Mouse (Mus musculus) spleen, adult 18-20 months (tissue): Measurements from ENCODE around the gene Igsf23.
"Not testable (repeated sequence)": the region's sequence is repeated elsewhere in the genome, so short reads cannot be mapped to it uniquely, and the experiment has no call there.

Source experiments
- DNase-seq, 2 experiments: peaks; one replicate each; pipeline ENCODE4 v3.0.0; 2022; ENCODE audit warnings: mixed read lengths in 2 of 2

The Igsf23 gene

GRCm38 (mm10) chr7:19935171-19935751 is 15.3 kb downstream of the Igsf23 start:
- peak in 1 of 2 experiments; percentile 26 for DNase-seq

GRCm38 (mm10) chr7:19932877-19933809 is 17.4 kb downstream of the Igsf23 start:
- DNase-seq: peak; percentile 36 to 57

GRCm38 (mm10) chr7:19932133-19932876 is 18.3 kb downstream of the Igsf23 start:
- peak in 1 of 2 experiments; percentile 29 for DNase-seq

DNA sequence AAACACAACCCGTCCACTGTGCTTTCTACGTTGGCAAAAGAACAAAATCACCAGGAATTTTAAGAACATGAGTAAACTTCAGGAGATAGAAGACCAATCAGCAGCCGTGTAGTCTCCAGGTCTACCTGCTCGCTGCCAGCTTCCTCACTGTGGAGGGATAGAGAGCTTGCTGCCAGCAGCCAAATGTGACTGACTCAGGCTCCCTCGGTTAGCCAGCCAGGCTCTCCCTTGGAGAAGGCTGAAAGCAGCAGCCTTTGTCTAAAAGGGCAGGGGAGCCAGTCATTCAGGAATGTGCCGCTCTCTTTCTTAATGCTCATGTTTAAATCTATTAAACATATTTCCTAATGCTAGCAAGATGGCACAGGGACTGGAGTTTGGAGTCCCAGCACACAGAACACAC is 20.1 kb downstream of the Igsf23 start:
- DNase-seq: not testable (repeated sequence)

- no peak for DNase-seq
Observed at GRCm38 (mm10) chr7:19928486-19928885, 22.1 kb downstream of the Igsf23 start.

- no peak for DNase-seq
Observed at GRCm38 (mm10) chr7:19926849-19927480, 23.6 kb downstream of the Igsf23 start.

- DNase-seq: no peak
Observed at GRCm38 (mm10) chr7:19925376-19925775, 25.2 kb downstream of the Igsf23 start.

DNA sequence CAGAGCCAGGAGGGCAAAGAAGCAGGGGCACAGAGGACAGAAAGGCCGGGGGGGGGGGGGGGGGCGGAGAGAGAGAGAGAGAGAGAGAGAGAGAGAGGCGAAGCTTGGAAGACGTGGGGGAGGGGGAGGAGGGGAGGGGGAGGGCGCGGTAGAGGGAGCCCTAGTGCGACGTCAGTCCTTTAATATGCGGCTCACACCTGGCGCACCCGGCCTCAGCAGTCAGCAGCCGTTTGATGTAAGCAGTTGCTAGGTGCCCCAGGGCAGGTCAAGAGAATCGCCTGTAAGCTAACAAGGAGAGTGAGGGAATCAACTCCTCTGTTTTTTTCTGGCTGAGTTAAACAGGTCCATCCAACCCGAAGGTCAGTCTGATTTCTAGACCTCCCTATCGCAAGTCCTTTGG is 26.8 kb downstream of the Igsf23 start:
- no peak for DNase-seq

DNA sequence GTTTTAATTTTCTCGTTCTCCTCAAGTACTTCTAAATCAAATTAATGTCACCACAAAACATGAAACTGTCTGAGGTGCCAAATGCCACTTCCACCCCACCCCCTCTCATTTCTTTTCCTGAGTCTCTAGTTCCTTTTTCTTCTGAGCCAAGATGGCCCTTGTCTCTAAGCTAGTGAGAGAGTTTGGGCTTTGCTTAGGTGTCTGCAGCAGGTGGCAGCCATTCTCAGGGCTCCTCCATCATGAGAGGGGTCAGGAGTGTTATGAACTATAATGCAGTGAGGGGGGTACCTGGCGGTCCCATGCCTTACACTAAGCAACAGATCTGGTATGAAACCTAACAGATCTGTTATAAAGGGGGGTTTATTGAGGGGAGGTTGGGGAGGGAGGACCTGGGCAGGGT is 27.2 kb downstream of the Igsf23 start:
- DNase-seq: no peak

- peak; percentile 46 to 66 for DNase-seq
Observed at GRCm38 (mm10) chr7:19920506-19921261, 29.9 kb downstream of the Igsf23 start, which contains the start of gene Pvr. Gene Pvr, minus strand, starts transcription at chr7:19921160.

- no peak for DNase-seq
Observed at GRCm38 (mm10) chr7:19920166-19920505, 30.4 kb downstream of the Igsf23 start.

DNA sequence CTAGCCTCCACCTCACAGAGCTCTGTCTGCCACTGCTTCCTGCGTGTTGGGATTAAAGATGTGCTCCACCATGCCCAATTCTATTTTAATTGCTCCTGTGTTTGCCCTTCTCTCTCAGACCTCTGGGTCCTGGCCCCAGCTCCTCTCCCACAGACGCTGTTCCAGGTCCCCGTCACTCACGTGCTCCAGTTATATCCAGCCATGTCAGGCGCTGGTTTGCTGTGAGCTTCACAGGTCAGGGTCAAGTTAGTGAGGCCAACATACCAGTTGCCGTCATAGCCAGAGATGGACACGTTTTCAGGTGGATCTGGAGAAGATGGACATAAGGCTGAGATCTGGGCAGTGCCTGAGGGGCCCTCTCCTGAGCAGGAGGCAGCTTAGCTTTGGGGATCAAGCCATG is 36.0 kb downstream of the Igsf23 start:
- no peak for DNase-seq

DNA sequence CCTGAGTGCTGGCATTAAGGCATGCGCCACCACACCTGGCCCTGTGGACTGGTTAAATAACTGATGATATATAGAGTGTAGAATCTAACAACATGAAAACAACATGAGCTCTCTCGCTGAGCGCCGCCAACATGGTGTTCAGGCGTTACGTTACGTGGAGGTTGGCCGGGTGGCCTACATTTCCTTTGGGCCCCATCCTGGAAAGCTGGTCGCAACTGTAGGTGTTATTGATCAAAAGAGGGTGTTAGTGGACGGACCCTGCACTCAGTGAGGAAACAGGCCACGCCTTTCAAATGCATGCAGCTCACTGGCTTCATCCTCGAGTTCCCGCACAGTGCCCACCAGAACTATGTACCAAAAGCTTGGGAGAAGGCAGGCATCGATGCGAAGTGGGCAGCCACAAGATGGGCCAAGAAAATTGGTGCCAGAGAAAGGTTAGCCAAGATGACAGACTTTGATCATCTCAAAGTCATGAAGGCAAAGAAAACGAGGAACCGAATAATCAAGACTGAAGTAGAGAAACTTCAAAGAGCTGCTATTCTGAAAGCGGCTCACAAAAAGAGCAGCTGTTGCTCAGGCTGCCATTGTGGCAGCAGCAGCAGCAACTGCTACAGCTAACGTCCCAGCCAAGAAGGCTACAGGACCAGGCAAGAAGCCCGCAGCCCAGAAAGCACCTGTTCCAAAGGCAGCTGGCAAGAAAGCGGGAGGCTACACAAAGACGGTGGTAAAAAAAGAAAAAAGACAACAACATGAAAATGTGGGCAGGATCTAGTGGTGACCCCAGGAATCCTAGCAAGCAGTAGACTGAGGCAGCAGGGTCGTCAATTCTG is 38.6 kb downstream of the Igsf23 start:
- DNase-seq: no peak

DNA sequence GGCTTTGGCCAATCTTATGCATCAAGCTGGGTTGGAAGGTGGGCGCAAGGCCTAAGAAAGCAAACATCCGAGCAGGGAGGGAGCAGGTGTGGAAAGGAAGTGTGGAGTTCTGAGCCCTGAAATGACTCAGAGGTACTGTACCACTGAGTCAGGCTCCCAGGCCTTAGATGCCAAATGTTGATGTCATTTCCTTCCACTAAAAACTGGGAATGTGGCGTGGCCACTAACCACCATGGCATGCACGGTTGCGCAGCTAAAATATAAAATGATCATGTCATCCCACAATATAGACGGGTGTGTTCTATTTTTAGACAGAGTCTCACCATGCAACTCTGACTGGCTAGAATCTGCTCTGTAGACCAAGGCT is 39.3 kb downstream of the Igsf23 start:
- DNase-seq: no peak

DNA sequence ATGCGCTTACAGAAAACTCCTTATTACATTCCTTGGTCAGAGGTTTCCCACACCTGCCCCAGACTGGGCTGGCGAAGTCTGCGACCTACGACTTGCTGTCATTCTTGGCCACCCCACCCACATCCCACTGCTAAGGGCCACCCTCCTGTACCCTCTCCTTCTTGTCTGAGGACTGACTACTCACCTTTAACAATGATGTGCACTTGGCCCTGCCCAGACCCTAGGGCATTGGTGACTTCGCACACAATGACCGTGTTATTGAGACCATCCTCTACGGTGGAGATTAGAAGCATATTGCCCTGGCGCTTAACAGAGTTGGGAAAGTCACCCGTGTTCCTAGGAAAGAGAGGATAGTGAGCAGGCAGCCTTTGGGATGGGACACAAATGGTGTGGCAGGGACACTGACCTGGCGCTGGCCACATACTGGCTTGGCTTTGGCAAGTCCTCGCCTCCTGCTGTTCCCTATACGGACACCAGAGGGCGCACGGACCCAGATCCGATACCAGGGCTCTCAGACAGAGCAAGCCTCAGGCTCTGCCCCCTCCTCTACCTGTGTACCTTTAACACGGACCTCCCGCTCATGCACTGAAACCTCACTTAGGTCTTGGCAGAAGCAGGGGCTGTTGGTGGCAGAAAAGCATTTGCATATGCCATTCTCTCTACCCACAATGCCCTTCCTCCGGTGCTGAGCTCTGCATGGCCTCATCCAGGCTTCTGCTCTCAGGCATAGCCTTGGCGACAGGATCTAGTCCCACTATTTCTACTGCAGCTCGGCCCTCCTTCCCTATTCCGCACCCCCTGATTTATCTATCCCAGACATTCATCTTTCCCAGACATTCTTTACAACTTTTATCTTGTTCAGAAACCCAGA is 39.9 kb downstream of the Igsf23 start:
- DNase-seq: peak; percentile 61 to 83

GRCm38 (mm10) chr7:19889881-19890280 is 60.7 kb downstream of the Igsf23 start:
- peak; percentile 36 to 70 for DNase-seq

- no peak for DNase-seq
Observed at GRCm38 (mm10) chr7:19887849-19888248, 62.7 kb downstream of the Igsf23 start, which contains the start of gene Ceacam19. Gene Ceacam19, minus strand, starts transcription at chr7:19887965.
